Mouse (Mus musculus) Patski (cell line): ENCODE results near the gene Mrps9. TPM values are rescaled to one million over a fixed set of nuclear protein-coding genes. Genes with fewer than 3 reads are reported as not detected.
"Not testable (repeated sequence)": the region's sequence is repeated elsewhere in the genome, so short reads cannot be mapped to it uniquely, and the experiment has no call there.

Experiments used
- ATAC-seq: fragments of 100-300 bp; one replicate; pipeline ENCODE4 v1.8.0; 2021
- CTCF ChIA-PET: fragments of 350-600 bp; sonication (Branson Sonifier 250); formaldehyde crosslinking; loops from one replicate; lab custom pipeline; 2022; ENCODE audit warnings: inconsistent platforms; lab: Charles Lee
- POLR2A ChIA-PET: fragments of 350-600 bp; sonication (Branson Sonifier 250); formaldehyde crosslinking; loops from one replicate; lab custom pipeline; 2022; ENCODE audit warnings: antibody characterized with exemption, inconsistent platforms; lab: Charles Lee
- DNase-seq: peaks from one replicate; pipeline ENCODE4 v3.0.0-alpha.2; 2011; ENCODE audit warnings: low read depth, low spot score
- H3K27me3 ChIP-seq: fragments of 371-371 bp; one replicate; pipeline ENCODE4 v1.5.1; 2021
- CTCF ChIP-seq: fragments of 100-300 bp; IDR thresholded peaks from one replicate; pipeline ENCODE4 v1.5.1; 2021
- in situ Hi-C: fragments of 300-500 bp; cut with MboI; formaldehyde crosslinking; loops from 3 replicates; pipeline ENCODE4 v1.11.1; 2018; ENCODE audit warnings: low pct_unique_long_range_greater_than_20kb, mixed read lengths
- polyA plus RNA-seq: library from polyadenylated mRNA; unstranded; gene quantifications from one replicate; pipeline ENCODE4 v1.2.3, GENCODE M21; 2021

Gene Mrps9
- polyA plus RNA-seq, 1 experiment from 2014 or later, result 72.7 TPM

GRCm38 (mm10) chr1:42875271-42875670 lies 24.2 kb downstream of the Mrps9 start:
- in situ Hi-C loops, result no loop called here
- ChIA-PET CTCF (interaction anchor here (1.5 kb wide), 1 partner anchor 11 kb away, joined by 3 read pairs; no protein-coding TSS in a partner anchor), POLR2A (no interaction called here)
- no peak for TF ChIP-seq CTCF
- ATAC-seq (no peak), DNase-seq (no peak)
- no peaks in the 10 kb centered on the region for H3K27me3 ChIP-seq

GRCm38 (mm10) chr1:42876463-42877093 lies 25.5 kb downstream of the Mrps9 start:
- ChIA-PET POLR2A (no interaction called here), CTCF (no interaction called here)
- no peak for TF ChIP-seq CTCF
- in situ Hi-C loops, result no loop called here
- ATAC-seq (no peak), DNase-seq (no peak)
- H3K27me3 ChIP-seq, result no peaks in the 10 kb centered on the region

- ATAC-seq, result no peak
- no peak for DNase-seq
- in situ Hi-C loops, result no loop called here
- no peak for TF ChIP-seq CTCF
- CTCF ChIA-PET, result no interaction called here
- H3K27me3 ChIP-seq, result no peaks in the 10 kb centered on the region
- POLR2A ChIA-PET, result no interaction called here
Observed at GRCm38 (mm10) chr1:42877264-42877663, 26.2 kb downstream of the Mrps9 start.

GRCm38 (mm10) chr1:42878851-42879250 lies 27.8 kb downstream of the Mrps9 start:
- ATAC-seq (no peak), DNase-seq (no peak)
- POLR2A ChIA-PET, result no interaction called here
- CTCF ChIA-PET, result no interaction called here
- TF ChIP-seq CTCF, result no peak
- no peaks in the 10 kb centered on the region for H3K27me3 ChIP-seq
- in situ Hi-C loops, result no loop called here

- in situ Hi-C loops, result no loop called here
- DNase-seq, result peak; percentile 4
- no peaks in the 10 kb centered on the region for H3K27me3 ChIP-seq
- ATAC-seq, result peak; percentile 57
- POLR2A ChIA-PET, result no interaction called here
- CTCF ChIA-PET, result interaction anchor here (1.3 kb wide), 1 partner anchor 19 kb away, joined by 3 read pairs; no protein-coding TSS in a partner anchor
- TF ChIP-seq CTCF, result no peak
Observed at GRCm38 (mm10) chr1:42882258-42882657, 31.2 kb downstream of the Mrps9 start.

- POLR2A ChIA-PET, CTCF ChIA-PET, ATAC-seq, in situ Hi-C loops, H3K27me3 ChIP-seq, DNase-seq: not testable (repeated sequence)
Observed at GRCm38 (mm10) chr1:42883418-42883817, 32.4 kb downstream of the Mrps9 start.

- no peak for TF ChIP-seq CTCF
- ChIA-PET POLR2A (no interaction called here), CTCF (no interaction called here)
- no peak for ATAC-seq
- H3K27me3 ChIP-seq, result no peaks in the 10 kb centered on the region
- in situ Hi-C loops, result no loop called here
- DNase-seq, result no peak
Observed at GRCm38 (mm10) chr1:42887835-42888234, 36.8 kb downstream of the Mrps9 start.

- DNase-seq (no peak), ATAC-seq (no peak)
- POLR2A ChIA-PET, result no interaction called here
- in situ Hi-C loops, result no loop called here
- H3K27me3 ChIP-seq, result no peaks in the 10 kb centered on the region
- CTCF ChIA-PET, result no interaction called here
- no peak for TF ChIP-seq CTCF
Observed at GRCm38 (mm10) chr1:42888541-42889349, 37.7 kb downstream of the Mrps9 start.

GRCm38 (mm10) chr1:42889421-42889887 lies 38.4 kb downstream of the Mrps9 start:
- POLR2A ChIA-PET, result no interaction called here
- DNase-seq (no peak), ATAC-seq (no peak)
- H3K27me3 ChIP-seq, result no peaks in the 10 kb centered on the region
- no peak for TF ChIP-seq CTCF
- CTCF ChIA-PET, result no interaction called here
- in situ Hi-C loops, result no loop called here

- H3K27me3 ChIP-seq, result no peaks in the 10 kb centered on the region
- in situ Hi-C loops, result no loop called here
- ChIA-PET POLR2A (no interaction called here), CTCF (no interaction called here)
- DNase-seq (no peak), ATAC-seq (no peak)
- TF ChIP-seq CTCF, result no peak
Observed at GRCm38 (mm10) chr1:42894695-42895094, 43.7 kb downstream of the Mrps9 start.

- ChIA-PET POLR2A (no interaction called here), CTCF (interaction anchor here (1.0 kb wide), 1 partner anchor 10 kb away, joined by 3 read pairs; no protein-coding TSS in a partner anchor)
- TF ChIP-seq CTCF, result no peak
- ATAC-seq (no peak), DNase-seq (no peak)
- in situ Hi-C loops, result loop anchor here (25.0 kb wide), 1 partner anchor 832 kb away; the partner anchor contains the start of gene 1500015O10Rik
- no peaks in the 10 kb centered on the region for H3K27me3 ChIP-seq
Observed at GRCm38 (mm10) chr1:42905148-42905547, 54.1 kb downstream of the Mrps9 start.
